Mouse (Mus musculus) liver, postnatal 0 days (tissue): ENCODE data around the gene Tnfrsf26. TPM values are rescaled to one million over a fixed set of nuclear protein-coding genes. Genes with fewer than 3 reads are reported as not detected.

Source experiments
- ATAC-seq: fragments of 200-750 bp; cut with Nextera tagmentation; 2 replicates; pipeline ENCODE4 v1.8.0; 2017; ENCODE audit warnings: mild to moderate bottlenecking, moderate library complexity
- DNase-seq: peaks from one replicate; pipeline ENCODE4 v3.0.0-alpha.2; 2016
- H3K27ac ChIP-seq: fragments of 300-500 bp; sonication (generic); 2 replicates; pipeline ENCODE4 v1.5.1; 2014; ENCODE audit warnings: antibody characterized with exemption, moderate library complexity, mild to moderate bottlenecking, low read depth
- H3K27me3 ChIP-seq: fragments of 300-500 bp; sonication (generic); 2 replicates; pipeline ENCODE4 v1.6.1; 2014; ENCODE audit warnings: low read length, control low read depth, mixed read lengths; ENCODE audit not compliant: insufficient read depth
- H3K36me3 ChIP-seq: fragments of 300-500 bp; sonication (generic); replicated peaks from 2 replicates; pipeline ENCODE4 v1.6.1; 2014; ENCODE audit warnings: mild to moderate bottlenecking, control low read depth, low read length, moderate library complexity, mixed read lengths; ENCODE audit not compliant: insufficient read depth
- H3K4me1 ChIP-seq: fragments of 300-500 bp; sonication (generic); 2 replicates; pipeline ENCODE4 v1.6.1; 2014; ENCODE audit warnings: antibody characterized with exemption, mild to moderate bottlenecking, control low read depth; ENCODE audit not compliant: insufficient read depth
- H3K4me2 ChIP-seq: fragments of 300-500 bp; sonication (generic); 2 replicates; pipeline ENCODE4 v1.6.1; 2014; ENCODE audit warnings: low read depth, mild to moderate bottlenecking, low read length, moderate library complexity, mixed read lengths
- H3K4me3 ChIP-seq: fragments of 300-500 bp; sonication (generic); 2 replicates; pipeline ENCODE4 v1.5.1; 2014; ENCODE audit warnings: low read depth, low read length
- H3K9ac ChIP-seq: fragments of 300-500 bp; sonication (generic); replicated peaks from 2 replicates; pipeline ENCODE4 v1.6.1; 2014; ENCODE audit warnings: mild to moderate bottlenecking, moderate library complexity
- H3K9me3 ChIP-seq: fragments of 300-500 bp; sonication (generic); 2 replicates; pipeline ENCODE4 v1.6.1; 2016; ENCODE audit warnings: mild to moderate bottlenecking, control low read depth, low read length, mixed read lengths
- CTCF ChIP-seq: sonication (generic); IDR thresholded peaks from 2 replicates; pipeline ENCODE4 v1.5.1; 2016; ENCODE audit warnings: antibody characterized with exemption, low read depth
- EP300 ChIP-seq: IDR thresholded peaks from 2 replicates; pipeline ENCODE4 v1.6.1; 2016; ENCODE audit warnings: antibody characterized with exemption, low read depth, mild to moderate bottlenecking
- WGBS: fragments of 180-500 bp; shearing (Covaris S2); extraction: QIAGEN DNeasy Blood & Tissue Kit; methylation state at CpG from one replicate; pipeline ENCODE4 v1.1.7; 2014; ENCODE audit not compliant: insufficient replicate concordance; 5-methylcytosine and 5-hydroxymethylcytosine counted together
- polyA plus RNA-seq: library from polyadenylated mRNA; unstranded; fragments of >200 nt; fragmentation: Nextera tagmentation; extraction: Ambion mirVana; gene quantifications from 2 replicates; pipeline ENCODE4 v1.2.1, GENCODE M21; 2015

Gene Tnfrsf26
- polyA plus RNA-seq, 1 experiment from 2014 or later: 2.0 TPM

GRCm38 (mm10) chr7:143636674-143637073, 8.2 kb upstream of the Tnfrsf26 start:
- 91% methylated on average over 1 of the region's 1 CpGs for WGBS
- Histone ChIP-seq H3K36me3 (no peaks in the 10 kb centered on the region), H3K27me3 (no peaks in the 10 kb centered on the region), H3K4me3 (no peak overlapping the region), H3K27ac (no peak overlapping the region), H3K9me3 (0 out of 2 replicates have a peak, but pooled peaks cover 4% of the 10 kb centered on the region), H3K4me2 (no peak overlapping the region), H3K4me1 (no peaks in the 10 kb centered on the region), H3K9ac (no peak overlapping the region)
- ATAC-seq: no peak
- DNase-seq: no peak
- TF ChIP-seq CTCF (no peak), EP300 (no peak)

- no peak for DNase-seq
These were observed 3.0 kb upstream of the Tnfrsf26 start for GRCm38 (mm10) chr7:143631503-143631902.

GRCm38 (mm10) chr7:143629501-143629900, 979 bp upstream of the Tnfrsf26 start:
- 26% methylated on average over 1 of the region's 1 CpGs for WGBS
- H3K9me3 ChIP-seq: 0 out of 2 replicates have a peak, but pooled peaks cover 4% of the 10 kb centered on the region
- TF ChIP-seq EP300 (no peak), CTCF (no peak)
- no peak overlapping the region for H3K4me3 ChIP-seq
- H3K36me3 ChIP-seq: no peaks in the 10 kb centered on the region
- ATAC-seq: no peak
- H3K9ac ChIP-seq: no peak overlapping the region
- no peak overlapping the region for H3K27ac ChIP-seq
- no peak for DNase-seq
- H3K27me3 ChIP-seq: no peaks in the 10 kb centered on the region
- H3K4me2 ChIP-seq: no peak overlapping the region
- 0 out of 2 replicates have a peak, but pooled peaks cover 2% of the 10 kb centered on the region for H3K4me1 ChIP-seq

More at GRCm38 (mm10) chr7:143631503-143631902, 3.0 kb upstream of the Tnfrsf26 start:
- Histone ChIP-seq H3K27me3 (no peaks in the 10 kb centered on the region), H3K36me3 (no peaks in the 10 kb centered on the region), H3K9ac (no peak overlapping the region), H3K4me3 (no peak overlapping the region), H3K27ac (no peak overlapping the region), H3K9me3 (0 out of 2 replicates have a peak, but pooled peaks cover 4% of the 10 kb centered on the region), H3K4me2 (no peak overlapping the region), H3K4me1 (0 out of 2 replicates have a peak, but pooled peaks cover 2% of the 10 kb centered on the region)
- ATAC-seq: no peak
- WGBS: 62% methylated on average over 2 of the region's 2 CpGs
- TF ChIP-seq EP300 (no peak), CTCF (no peak)

GRCm38 (mm10) chr7:143627555-143628286, 801 bp downstream of the Tnfrsf26 start:
- Histone ChIP-seq H3K27me3 (no peaks in the 10 kb centered on the region), H3K27ac (peak overlapping the region; percentile 76), H3K9ac (no peak overlapping the region), H3K9me3 (no peaks in the 10 kb centered on the region), H3K36me3 (no peaks in the 10 kb centered on the region), H3K4me2 (peak overlapping the region; percentile 44), H3K4me1 (0 out of 2 replicates have a peak, but pooled peaks cover 2% of the 10 kb centered on the region), H3K4me3 (peak overlapping the region; percentile 9)
- peak; percentile 55; the same call in 1 of the 2 replicates for ATAC-seq
- no peak for TF ChIP-seq EP300
- no peak for TF ChIP-seq CTCF
- WGBS: 17% methylated on average over 10 of the region's 10 CpGs
- DNase-seq: no peak

- TF ChIP-seq EP300: no peak
- TF ChIP-seq CTCF: no peak
- Histone ChIP-seq H3K36me3 (no peaks in the 10 kb centered on the region), H3K9ac (no peak overlapping the region), H3K27ac (no peak overlapping the region), H3K4me2 (0 out of 2 replicates have a peak overlapping the region, but pooled peaks have one; percentile 1), H3K9me3 (no peaks in the 10 kb centered on the region), H3K27me3 (no peaks in the 10 kb centered on the region), H3K4me3 (no peak overlapping the region), H3K4me1 (0 out of 2 replicates have a peak, but pooled peaks cover 2% of the 10 kb centered on the region)
- WGBS: 47% methylated on average over 2 of the region's 2 CpGs
- no peak for ATAC-seq
- DNase-seq: no peak
These were observed 2.3 kb downstream of the Tnfrsf26 start for GRCm38 (mm10) chr7:143626178-143626577.

GRCm38 (mm10) chr7:143625151-143625550, 3.4 kb downstream of the Tnfrsf26 start:
- Histone ChIP-seq H3K4me1 (0 out of 2 replicates have a peak, but pooled peaks cover 2% of the 10 kb centered on the region), H3K9me3 (no peaks in the 10 kb centered on the region), H3K27me3 (no peaks in the 10 kb centered on the region), H3K27ac (no peak overlapping the region), H3K9ac (no peak overlapping the region), H3K4me3 (no peak overlapping the region), H3K4me2 (no peak overlapping the region), H3K36me3 (no peaks in the 10 kb centered on the region)
- DNase-seq (no peak), ATAC-seq (no peak)
- WGBS: 44% methylated on average over 5 of the region's 5 CpGs
- TF ChIP-seq EP300 (no peak), CTCF (no peak)
